Mouse (Mus musculus): ENCODE results near the gene Fam241a. TPM values are rescaled to one million over a fixed set of nuclear protein-coding genes. Genes with fewer than 3 reads are reported as not detected.

The Fam241a gene
- polyA plus RNA-seq, 1 experiment from 2014 or later = 27.3 TPM

DNA sequence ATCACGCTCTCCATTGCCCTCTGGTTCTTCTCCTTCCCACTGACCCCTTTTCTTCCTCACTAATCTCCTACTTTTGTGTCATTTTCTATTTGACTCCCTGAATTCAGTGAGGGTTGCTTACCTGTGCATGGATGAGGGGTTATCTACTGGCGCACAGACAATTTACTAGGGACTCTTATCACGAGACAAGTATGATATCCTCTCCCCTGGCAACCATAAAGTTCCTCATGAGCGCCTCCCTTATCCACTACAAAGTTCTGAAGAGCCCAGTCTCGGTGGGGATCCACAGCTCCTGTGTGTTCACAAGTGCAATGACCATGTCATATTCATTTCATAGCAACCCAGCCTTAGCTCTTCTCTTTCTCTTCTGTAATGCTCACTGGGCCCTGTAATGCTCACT, 46.2 kb downstream of the Fam241a start:
- Histone ChIP-seq H3K36me3 (ENCODE audit: control insufficient read depth, insufficient read depth, low read length) (no peaks in the 10 kb centered on the region), H3K4me3 (ENCODE audit: low read depth, low read length) (no peak overlapping the region), H3K9ac (ENCODE audit: low read length) (no peak overlapping the region), H3K4me1 (replicated peaks; ENCODE audit: control insufficient read depth, insufficient read depth) (no peaks in the 10 kb centered on the region), H3K27me3 (ENCODE audit: control insufficient read depth, insufficient read depth, low read length) (no peaks in the 10 kb centered on the region), H3K27ac (replicated peaks) (no peak overlapping the region), H3K4me2 (replicated peaks; ENCODE audit: low read depth) (no peak overlapping the region), H3K9me3 (ENCODE audit: control insufficient read depth, low read length) (no peaks in the 10 kb centered on the region)
- WGBS = 87% methylated on average over 5 of the region's 5 CpGs
- DNase-seq (ENCODE audit: low spot score) (no peak), ATAC-seq (ENCODE audit: low FRiP score, low TSS enrichment) (no peak)
- no peak for TF ChIP-seq EP300 (optimal IDR thresholded peaks at IDR 0.05)
- no peak for TF ChIP-seq CTCF (IDR thresholded peaks at IDR 0.05; ENCODE audit: low read depth)

DNA sequence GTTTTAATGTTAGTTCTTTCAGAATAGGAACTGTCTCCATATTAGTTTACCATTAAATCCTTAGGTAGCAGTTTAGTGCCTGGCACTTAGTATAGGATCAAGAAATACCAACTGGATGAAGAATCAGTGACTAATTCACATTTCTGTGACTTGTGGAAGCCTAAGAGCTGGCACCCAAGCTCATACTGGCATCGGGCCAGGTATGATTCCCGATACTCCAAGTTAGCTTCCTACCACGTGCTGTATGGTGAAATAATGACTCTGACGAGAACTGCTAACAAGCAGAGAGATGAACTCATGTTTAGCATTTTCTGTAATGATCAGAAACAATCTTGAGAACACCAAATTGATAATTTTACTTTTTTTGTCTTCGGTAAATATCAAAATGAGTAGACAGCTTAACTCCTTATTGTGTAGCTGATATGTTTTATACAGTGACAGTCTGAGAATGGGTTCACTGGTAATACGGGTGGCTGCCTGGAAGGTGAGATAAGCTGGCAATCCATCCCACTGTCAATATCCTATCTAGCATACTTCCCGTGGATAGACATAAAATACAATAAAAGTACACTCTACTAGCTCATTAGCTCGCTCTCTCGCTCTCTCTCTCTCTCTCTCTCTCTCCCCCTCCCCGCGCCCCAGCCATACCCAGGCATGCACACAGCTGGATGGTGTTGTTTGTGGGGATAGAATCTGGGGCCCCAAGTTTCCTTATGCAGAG, 47.9 kb downstream of the Fam241a start:
- no peak overlapping the region for H3K9ac ChIP-seq (ENCODE audit: low read length)
- no peak for TF ChIP-seq CTCF (IDR thresholded peaks at IDR 0.05; ENCODE audit: low read depth)
- no peak for TF ChIP-seq EP300 (optimal IDR thresholded peaks at IDR 0.05)
- 63% methylated on average over 11 of the region's 11 CpGs for WGBS
- no peak overlapping the region for H3K4me2 ChIP-seq (replicated peaks; ENCODE audit: low read depth)
- no peaks in the 10 kb centered on the region for H3K4me1 ChIP-seq (replicated peaks; ENCODE audit: control insufficient read depth, insufficient read depth)
- DNase-seq (ENCODE audit: low spot score) = no peak
- H3K9me3 ChIP-seq (ENCODE audit: control insufficient read depth, low read length) = no peaks in the 10 kb centered on the region
- no peak overlapping the region for H3K27ac ChIP-seq (replicated peaks)
- no peak overlapping the region for H3K4me3 ChIP-seq (ENCODE audit: low read depth, low read length)
- no peaks in the 10 kb centered on the region for H3K36me3 ChIP-seq (ENCODE audit: control insufficient read depth, insufficient read depth, low read length)
- no peaks in the 10 kb centered on the region for H3K27me3 ChIP-seq (ENCODE audit: control insufficient read depth, insufficient read depth, low read length)
- no peak for ATAC-seq (ENCODE audit: low FRiP score, low TSS enrichment)

DNA sequence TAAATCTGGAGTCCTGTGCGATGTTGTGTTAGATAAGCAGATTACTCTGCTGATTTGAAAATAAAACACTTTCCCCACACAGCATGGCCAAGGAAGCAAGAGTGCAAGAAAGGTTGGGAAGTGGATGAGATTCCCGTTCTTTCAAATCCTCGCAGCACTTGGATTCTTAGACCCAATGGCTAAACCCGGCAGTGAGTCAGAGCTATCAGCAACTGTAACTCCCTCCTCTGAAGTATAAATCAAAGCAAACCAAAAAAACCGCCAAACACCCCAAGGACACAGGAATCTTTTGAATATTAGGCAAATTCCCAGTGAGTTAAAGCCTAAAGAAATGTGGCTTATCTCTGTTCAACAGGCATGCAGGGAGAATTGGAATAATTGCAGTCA, 52.2 kb downstream of the Fam241a start:
- no peak overlapping the region for H3K9ac ChIP-seq (ENCODE audit: low read length)

DNA sequence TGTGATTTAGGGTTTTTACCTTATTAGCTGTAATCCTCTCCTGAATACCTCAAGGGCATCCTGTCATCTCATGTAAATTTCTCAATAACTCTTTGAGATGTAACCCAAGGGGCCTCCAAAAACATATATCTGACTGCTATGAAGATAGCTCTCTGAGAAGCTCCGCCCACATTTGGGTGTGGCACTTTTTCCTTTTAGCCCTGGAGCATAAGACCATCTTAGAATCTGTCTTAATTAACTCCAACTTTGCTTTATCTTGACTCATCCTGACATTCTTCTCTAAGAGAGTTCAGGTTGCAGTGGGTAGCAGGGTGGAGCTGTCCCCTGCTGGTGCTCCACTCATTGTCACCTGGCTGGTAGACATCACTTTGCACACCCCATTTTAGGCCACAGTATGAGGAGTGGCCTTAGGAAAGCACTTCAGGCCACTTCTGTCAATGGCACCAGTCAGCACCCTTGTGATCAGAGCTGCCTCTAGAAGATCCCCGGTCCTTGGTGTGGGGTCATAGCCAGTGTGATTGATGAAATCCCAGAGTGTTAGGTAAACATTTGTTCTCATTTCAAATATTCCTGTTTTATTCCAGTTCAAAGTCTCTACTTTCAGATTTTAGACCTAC, 52.7 kb downstream of the Fam241a start:
- Histone ChIP-seq H3K4me3 (ENCODE audit: low read depth, low read length) (no peak overlapping the region), H3K27me3 (ENCODE audit: control insufficient read depth, insufficient read depth, low read length) (no peaks in the 10 kb centered on the region), H3K4me1 (replicated peaks; ENCODE audit: control insufficient read depth, insufficient read depth) (no peaks in the 10 kb centered on the region), H3K9ac (ENCODE audit: low read length) (no peak overlapping the region), H3K36me3 (ENCODE audit: control insufficient read depth, insufficient read depth, low read length) (no peaks in the 10 kb centered on the region), H3K4me2 (replicated peaks; ENCODE audit: low read depth) (no peak overlapping the region), H3K27ac (replicated peaks) (no peak overlapping the region), H3K9me3 (ENCODE audit: control insufficient read depth, low read length) (no peaks in the 10 kb centered on the region)
- WGBS = 56% methylated on average over 2 of the region's 2 CpGs
- DNase-seq (ENCODE audit: low spot score) = no peak
- no peak for ATAC-seq (ENCODE audit: low FRiP score, low TSS enrichment)
- TF ChIP-seq CTCF (IDR thresholded peaks at IDR 0.05; ENCODE audit: low read depth) = no peak
- no peak for TF ChIP-seq EP300 (optimal IDR thresholded peaks at IDR 0.05)

More for the DNA sequence above, 52.2 kb downstream of the Fam241a start:
- Histone ChIP-seq H3K4me1 (replicated peaks; ENCODE audit: control insufficient read depth, insufficient read depth) (no peaks in the 10 kb centered on the region), H3K4me2 (replicated peaks; ENCODE audit: low read depth) (no peak overlapping the region), H3K4me3 (ENCODE audit: low read depth, low read length) (no peak overlapping the region), H3K36me3 (ENCODE audit: control insufficient read depth, insufficient read depth, low read length) (no peaks in the 10 kb centered on the region), H3K27ac (replicated peaks) (no peak overlapping the region), H3K9me3 (ENCODE audit: control insufficient read depth, low read length) (no peaks in the 10 kb centered on the region), H3K27me3 (ENCODE audit: control insufficient read depth, insufficient read depth, low read length) (no peaks in the 10 kb centered on the region)
- 52% methylated on average over 5 of the region's 5 CpGs for WGBS
- ATAC-seq (ENCODE audit: low FRiP score, low TSS enrichment) (no peak), DNase-seq (ENCODE audit: low spot score) (no peak)
- TF ChIP-seq EP300 (optimal IDR thresholded peaks at IDR 0.05) = no peak
- TF ChIP-seq CTCF (IDR thresholded peaks at IDR 0.05; ENCODE audit: low read depth) = no peak

DNA sequence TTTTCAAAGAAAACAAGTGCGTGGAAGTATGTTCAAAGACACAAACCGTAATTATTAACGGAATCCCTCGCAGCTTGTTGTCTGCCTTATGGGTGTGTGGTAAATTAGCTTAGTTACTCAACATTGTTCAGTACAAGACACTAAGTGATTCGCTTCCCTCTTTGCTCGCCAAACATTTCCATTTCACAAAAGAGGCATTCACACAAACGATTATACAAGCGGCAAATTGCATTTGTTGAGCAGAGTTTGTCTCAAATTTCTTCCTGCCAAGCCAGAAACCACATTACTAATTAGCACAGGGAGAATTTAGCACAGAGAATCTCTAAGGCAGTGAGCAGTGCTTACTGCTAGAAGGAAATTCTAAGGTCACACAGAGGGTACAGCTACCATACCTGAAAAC, 54.2 kb downstream of the Fam241a start:
- TF ChIP-seq EP300 (optimal IDR thresholded peaks at IDR 0.05) (no peak), CTCF (IDR thresholded peaks at IDR 0.05; ENCODE audit: low read depth) (no peak)
- WGBS = 85% methylated on average over 8 of the region's 8 CpGs
- H3K27ac ChIP-seq (replicated peaks) = no peak overlapping the region
- no peaks in the 10 kb centered on the region for H3K36me3 ChIP-seq (ENCODE audit: control insufficient read depth, insufficient read depth, low read length)
- no peaks in the 10 kb centered on the region for H3K9me3 ChIP-seq (ENCODE audit: control insufficient read depth, low read length)
- no peak overlapping the region for H3K9ac ChIP-seq (ENCODE audit: low read length)
- no peaks in the 10 kb centered on the region for H3K4me1 ChIP-seq (replicated peaks; ENCODE audit: control insufficient read depth, insufficient read depth)
- H3K4me2 ChIP-seq (replicated peaks; ENCODE audit: low read depth) = no peak overlapping the region
- H3K4me3 ChIP-seq (ENCODE audit: low read depth, low read length) = no peak overlapping the region
- no peaks in the 10 kb centered on the region for H3K27me3 ChIP-seq (ENCODE audit: control insufficient read depth, insufficient read depth, low read length)
- DNase-seq (ENCODE audit: low spot score) (no peak), ATAC-seq (ENCODE audit: low FRiP score, low TSS enrichment) (no peak)

DNA sequence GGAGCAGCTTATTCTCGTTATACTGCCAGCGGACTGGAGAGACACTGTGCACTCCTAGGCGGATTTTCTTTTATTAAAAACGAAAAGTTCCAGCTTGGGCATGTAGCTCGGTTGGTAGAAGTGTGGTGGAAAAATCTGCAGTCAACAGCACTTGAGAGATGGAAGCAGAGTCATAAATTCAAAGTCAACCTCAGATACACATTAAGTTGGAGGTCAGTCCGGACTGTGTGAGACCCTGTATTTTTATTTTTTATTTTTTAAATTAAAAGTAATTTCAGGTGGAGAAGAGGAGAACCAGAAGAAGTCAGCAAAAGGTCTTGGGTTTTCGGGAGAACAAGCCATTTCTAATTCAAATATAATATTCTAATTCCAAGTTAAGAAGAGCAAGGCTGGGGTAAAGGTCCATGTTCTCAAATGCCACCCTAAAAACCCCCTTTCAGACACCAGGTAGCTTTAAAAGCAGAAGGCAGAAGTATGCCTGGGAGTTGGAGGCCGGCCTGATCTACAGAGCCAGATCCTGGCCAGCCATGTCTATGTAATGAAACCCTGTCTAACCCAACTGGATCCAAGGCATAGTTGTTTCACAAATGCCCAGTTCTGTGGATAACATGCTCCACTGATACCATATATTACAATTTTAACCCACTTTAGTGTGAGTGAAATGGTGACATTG, 58.0 kb downstream of the Fam241a start:
- H3K36me3 ChIP-seq (ENCODE audit: control insufficient read depth, insufficient read depth, low read length) = no peaks in the 10 kb centered on the region
- TF ChIP-seq CTCF (IDR thresholded peaks at IDR 0.05; ENCODE audit: low read depth) (no peak), EP300 (optimal IDR thresholded peaks at IDR 0.05) (no peak)
- no peaks in the 10 kb centered on the region for H3K27me3 ChIP-seq (ENCODE audit: control insufficient read depth, insufficient read depth, low read length)
- peak overlapping the region; percentile 92 for H3K27ac ChIP-seq (replicated peaks)
- ATAC-seq (ENCODE audit: low FRiP score, low TSS enrichment) = no peak
- DNase-seq (ENCODE audit: low spot score) = no peak
- peak overlapping the region; percentile 84 for H3K9ac ChIP-seq (ENCODE audit: low read length)
- no peaks in the 10 kb centered on the region for H3K9me3 ChIP-seq (ENCODE audit: control insufficient read depth, low read length)
- peak overlapping the region; percentile 72 for H3K4me3 ChIP-seq (ENCODE audit: low read depth, low read length)
- 24% methylated on average over 8 of the region's 8 CpGs for WGBS
- no peaks in the 10 kb centered on the region for H3K4me1 ChIP-seq (replicated peaks; ENCODE audit: control insufficient read depth, insufficient read depth)
- H3K4me2 ChIP-seq (replicated peaks; ENCODE audit: low read depth) = peak overlapping the region; percentile 61
